Mouse (Mus musculus): ENCODE measurements around the gene Ezh1. TPM values are rescaled to one million over a fixed set of nuclear protein-coding genes. Genes with fewer than 3 reads are reported as not detected.

Gene Ezh1
- polyA plus RNA-seq, 1 experiment from 2014 or later: 10.2 TPM

- Histone ChIP-seq H3K4me3 (ENCODE audit: low read depth, low read length) (no peak overlapping the region), H3K9ac (ENCODE audit: low read depth, low read length) (no peak overlapping the region), H3K27me3 (ENCODE audit: control insufficient read depth, insufficient read depth, low read length) (no peaks in the 10 kb centered on the region), H3K36me3 (ENCODE audit: control insufficient read depth, insufficient read depth, low read length) (peaks cover 21% of the 10 kb centered on the region), H3K9me3 (replicated peaks; ENCODE audit: control insufficient read depth, low read length) (no peaks in the 10 kb centered on the region), H3K4me2 (no peak overlapping the region), H3K27ac (ENCODE audit: low read depth, low read length) (no peak overlapping the region), H3K4me1 (ENCODE audit: control insufficient read depth, insufficient read depth, low read length) (no peaks in the 10 kb centered on the region)
- ATAC-seq (replicated peaks; ENCODE audit: insufficient number of reproducible peaks, low FRiP score, low TSS enrichment): no peak
- 85% methylated on average over 3 of the region's 3 CpGs for WGBS (ENCODE audit: insufficient replicate concordance)
These were observed 26.7 kb downstream of the Ezh1 start for GRCm38 (mm10) chr11:101199555-101199954.

- peaks cover 20% of the 10 kb centered on the region for H3K36me3 ChIP-seq (ENCODE audit: control insufficient read depth, insufficient read depth, low read length)
- H3K9me3 ChIP-seq (replicated peaks; ENCODE audit: control insufficient read depth, low read length): no peaks in the 10 kb centered on the region
- no peak overlapping the region for H3K27ac ChIP-seq (ENCODE audit: low read depth, low read length)
- no peak overlapping the region for H3K4me2 ChIP-seq
- no peaks in the 10 kb centered on the region for H3K27me3 ChIP-seq (ENCODE audit: control insufficient read depth, insufficient read depth, low read length)
- H3K9ac ChIP-seq (ENCODE audit: low read depth, low read length): no peak overlapping the region
- no peak overlapping the region for H3K4me3 ChIP-seq (ENCODE audit: low read depth, low read length)
- no peak for ATAC-seq (replicated peaks; ENCODE audit: insufficient number of reproducible peaks, low FRiP score, low TSS enrichment)
- H3K4me1 ChIP-seq (ENCODE audit: control insufficient read depth, insufficient read depth, low read length): peaks cover 10% of the 10 kb centered on the region
- 85% methylated on average over 8 of the region's 8 CpGs for WGBS (ENCODE audit: insufficient replicate concordance)
These were observed 30.1 kb downstream of the Ezh1 start for GRCm38 (mm10) chr11:101196175-101196574.

- no peak overlapping the region for H3K27ac ChIP-seq (ENCODE audit: low read depth, low read length)
- WGBS (ENCODE audit: insufficient replicate concordance): 88% methylated on average over 8 of the region's 8 CpGs
- H3K9me3 ChIP-seq (replicated peaks; ENCODE audit: control insufficient read depth, low read length): no peaks in the 10 kb centered on the region
- no peak overlapping the region for H3K9ac ChIP-seq (ENCODE audit: low read depth, low read length)
- H3K4me2 ChIP-seq: no peak overlapping the region
- ATAC-seq (replicated peaks; ENCODE audit: insufficient number of reproducible peaks, low FRiP score, low TSS enrichment): no peak
- no peaks in the 10 kb centered on the region for H3K27me3 ChIP-seq (ENCODE audit: control insufficient read depth, insufficient read depth, low read length)
- peaks cover 16% of the 10 kb centered on the region for H3K4me1 ChIP-seq (ENCODE audit: control insufficient read depth, insufficient read depth, low read length)
- no peak overlapping the region for H3K4me3 ChIP-seq (ENCODE audit: low read depth, low read length)
- peaks cover 20% of the 10 kb centered on the region for H3K36me3 ChIP-seq (ENCODE audit: control insufficient read depth, insufficient read depth, low read length)
These were observed 30.7 kb downstream of the Ezh1 start for GRCm38 (mm10) chr11:101195571-101195970.

- whole genome bisulfite sequencing (ENCODE audit: insufficient replicate concordance): 69% methylated on average over 1 of the region's 1 CpGs
- H3K4me3 ChIP-seq (ENCODE audit: low read depth, low read length): no peak overlapping the region
- H3K27me3 ChIP-seq (ENCODE audit: control insufficient read depth, insufficient read depth, low read length): no peaks in the 10 kb centered on the region
- H3K27ac ChIP-seq (ENCODE audit: low read depth, low read length): no peak overlapping the region
- no peak overlapping the region for H3K9ac ChIP-seq (ENCODE audit: low read depth, low read length)
- no peaks in the 10 kb centered on the region for H3K9me3 ChIP-seq (replicated peaks; ENCODE audit: control insufficient read depth, low read length)
- peaks cover 20% of the 10 kb centered on the region for H3K4me1 ChIP-seq (ENCODE audit: control insufficient read depth, insufficient read depth, low read length)
- H3K36me3 ChIP-seq (ENCODE audit: control insufficient read depth, insufficient read depth, low read length): peaks cover 20% of the 10 kb centered on the region
- ATAC-seq (replicated peaks; ENCODE audit: insufficient number of reproducible peaks, low FRiP score, low TSS enrichment): no peak
- no peak overlapping the region for H3K4me2 ChIP-seq
These were observed 31.2 kb downstream of the Ezh1 start for GRCm38 (mm10) chr11:101195101-101195500.

- ATAC-seq (replicated peaks; ENCODE audit: insufficient number of reproducible peaks, low FRiP score, low TSS enrichment): no peak
- Histone ChIP-seq H3K4me1 (ENCODE audit: control insufficient read depth, insufficient read depth, low read length) (peaks cover 24% of the 10 kb centered on the region), H3K27ac (ENCODE audit: low read depth, low read length) (no peak overlapping the region), H3K4me2 (no peak overlapping the region), H3K27me3 (ENCODE audit: control insufficient read depth, insufficient read depth, low read length) (no peaks in the 10 kb centered on the region), H3K36me3 (ENCODE audit: control insufficient read depth, insufficient read depth, low read length) (peaks cover 18% of the 10 kb centered on the region), H3K9ac (ENCODE audit: low read depth, low read length) (no peak overlapping the region), H3K9me3 (replicated peaks; ENCODE audit: control insufficient read depth, low read length) (no peaks in the 10 kb centered on the region), H3K4me3 (ENCODE audit: low read depth, low read length) (no peak overlapping the region)
- WGBS (ENCODE audit: insufficient replicate concordance): 88% methylated on average over 6 of the region's 6 CpGs
These were observed 31.6 kb downstream of the Ezh1 start for GRCm38 (mm10) chr11:101194643-101195042.

- Histone ChIP-seq H3K4me3 (ENCODE audit: low read depth, low read length) (no peak overlapping the region), H3K27me3 (ENCODE audit: control insufficient read depth, insufficient read depth, low read length) (no peaks in the 10 kb centered on the region), H3K9ac (ENCODE audit: low read depth, low read length) (no peak overlapping the region), H3K27ac (ENCODE audit: low read depth, low read length) (no peak overlapping the region), H3K36me3 (ENCODE audit: control insufficient read depth, insufficient read depth, low read length) (peaks cover 13% of the 10 kb centered on the region), H3K4me1 (ENCODE audit: control insufficient read depth, insufficient read depth, low read length) (peaks cover 30% of the 10 kb centered on the region), H3K4me2 (no peak overlapping the region), H3K9me3 (replicated peaks; ENCODE audit: control insufficient read depth, low read length) (no peaks in the 10 kb centered on the region)
- 54% methylated on average over 5 of the region's 5 CpGs for WGBS (ENCODE audit: insufficient replicate concordance)
- no peak for ATAC-seq (replicated peaks; ENCODE audit: insufficient number of reproducible peaks, low FRiP score, low TSS enrichment)
These were observed 32.1 kb downstream of the Ezh1 start for GRCm38 (mm10) chr11:101194137-101194536.

GRCm38 (mm10) chr11:101193076-101193475 lies 33.2 kb downstream of the Ezh1 start:
- Histone ChIP-seq H3K4me2 (no peak overlapping the region), H3K36me3 (ENCODE audit: control insufficient read depth, insufficient read depth, low read length) (peaks cover 12% of the 10 kb centered on the region), H3K4me1 (ENCODE audit: control insufficient read depth, insufficient read depth, low read length) (peaks cover 31% of the 10 kb centered on the region), H3K4me3 (ENCODE audit: low read depth, low read length) (no peak overlapping the region), H3K9me3 (replicated peaks; ENCODE audit: control insufficient read depth, low read length) (no peaks in the 10 kb centered on the region), H3K27me3 (ENCODE audit: control insufficient read depth, insufficient read depth, low read length) (no peaks in the 10 kb centered on the region), H3K27ac (ENCODE audit: low read depth, low read length) (no peak overlapping the region), H3K9ac (ENCODE audit: low read depth, low read length) (no peak overlapping the region)
- WGBS (ENCODE audit: insufficient replicate concordance): 85% methylated on average over 7 of the region's 7 CpGs
- ATAC-seq (replicated peaks; ENCODE audit: insufficient number of reproducible peaks, low FRiP score, low TSS enrichment): no peak

- H3K27ac ChIP-seq (ENCODE audit: low read depth, low read length): no peak overlapping the region
- H3K9ac ChIP-seq (ENCODE audit: low read depth, low read length): no peak overlapping the region
- WGBS (ENCODE audit: insufficient replicate concordance): 92% methylated on average over 6 of the region's 6 CpGs
- peaks cover 31% of the 10 kb centered on the region for H3K4me1 ChIP-seq (ENCODE audit: control insufficient read depth, insufficient read depth, low read length)
- ATAC-seq (replicated peaks; ENCODE audit: insufficient number of reproducible peaks, low FRiP score, low TSS enrichment): no peak
- H3K9me3 ChIP-seq (replicated peaks; ENCODE audit: control insufficient read depth, low read length): no peaks in the 10 kb centered on the region
- no peak overlapping the region for H3K4me2 ChIP-seq
- H3K36me3 ChIP-seq (ENCODE audit: control insufficient read depth, insufficient read depth, low read length): peaks cover 12% of the 10 kb centered on the region
- H3K27me3 ChIP-seq (ENCODE audit: control insufficient read depth, insufficient read depth, low read length): no peaks in the 10 kb centered on the region
- H3K4me3 ChIP-seq (ENCODE audit: low read depth, low read length): no peak overlapping the region
These were observed 33.6 kb downstream of the Ezh1 start for GRCm38 (mm10) chr11:101192646-101193045.

GRCm38 (mm10) chr11:101191919-101192470 lies 34.3 kb downstream of the Ezh1 start:
- ATAC-seq (replicated peaks; ENCODE audit: insufficient number of reproducible peaks, low FRiP score, low TSS enrichment): no peak
- H3K9ac ChIP-seq (ENCODE audit: low read depth, low read length): no peak overlapping the region
- no peaks in the 10 kb centered on the region for H3K27me3 ChIP-seq (ENCODE audit: control insufficient read depth, insufficient read depth, low read length)
- peaks cover 10% of the 10 kb centered on the region; the same call in 1 of the 2 replicates for H3K36me3 ChIP-seq (ENCODE audit: control insufficient read depth, insufficient read depth, low read length)
- H3K4me2 ChIP-seq: no peak overlapping the region
- peaks cover 31% of the 10 kb centered on the region for H3K4me1 ChIP-seq (ENCODE audit: control insufficient read depth, insufficient read depth, low read length)
- H3K9me3 ChIP-seq (replicated peaks; ENCODE audit: control insufficient read depth, low read length): no peaks in the 10 kb centered on the region
- H3K27ac ChIP-seq (ENCODE audit: low read depth, low read length): no peak overlapping the region
- 70% methylated on average over 4 of the region's 4 CpGs for WGBS (ENCODE audit: insufficient replicate concordance)
- no peak overlapping the region for H3K4me3 ChIP-seq (ENCODE audit: low read depth, low read length)

All from heart, embryonic 11.5 days (tissue).